Mouse (Mus musculus): ENCODE data around the gene Sap30bp.

GRCm38 (mm10) chr11:115903384-115904230 lies 29.5 kb upstream of the Sap30bp start:
- TF ChIP-seq GATA1 (IDR thresholded peaks at IDR 0.05; ENCODE audit: low read length) (0 out of 2 replicates have a peak, but pooled peaks have one; percentile 41), TAL1 (IDR thresholded peaks at IDR 0.05; ENCODE audit: low read length) (peak; percentile 30; the same call in 2 of the 3 replicates)
